ENCODE assay signal across 16 mouse cellular contexts in the genomic region with DNA sequence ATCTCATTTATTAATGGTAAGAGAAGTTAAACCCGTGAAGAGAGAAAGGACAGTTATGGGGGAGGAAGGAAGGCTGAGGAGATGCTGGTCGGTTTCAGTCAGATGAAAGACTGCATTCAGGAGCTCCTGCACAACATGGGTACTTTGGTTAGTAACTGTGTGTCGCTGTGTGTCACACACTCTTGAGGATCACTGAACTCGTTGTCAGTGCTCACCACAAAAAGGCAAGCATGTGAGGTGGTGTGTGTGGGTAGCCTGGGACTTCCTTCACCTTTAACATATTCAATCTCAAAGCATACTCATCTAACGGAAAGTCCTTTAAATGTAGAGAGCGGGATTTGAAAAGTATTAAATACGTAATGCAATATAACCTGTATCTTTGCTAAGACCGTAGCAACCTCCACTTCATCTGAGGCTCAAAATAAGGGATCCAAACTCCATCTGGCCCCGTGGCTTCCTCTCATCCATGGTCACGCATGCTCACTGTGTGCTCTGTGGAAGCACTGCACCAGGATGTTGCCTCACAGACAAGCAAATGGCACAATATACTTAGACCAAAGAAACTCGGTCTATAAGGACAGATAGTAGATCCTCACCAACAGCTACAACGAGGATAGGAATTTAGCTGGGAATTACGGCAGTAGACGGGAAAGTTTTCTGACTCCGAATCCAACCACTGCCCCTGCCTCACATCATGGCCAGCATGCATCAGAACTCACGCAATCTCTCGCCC. TPM values are rescaled to one million over a fixed set of nuclear protein-coding genes. Genes with fewer than 3 reads are reported as not detected.
DNase-seq lines count a peak whose midpoint lies in the region; ATAC-seq lines count a peak whose summit lies in the region.
"Had no signal": no experiment of that assay in that cellular context is flagged by ENCODE, and none has a peak within 500 bp of the region (broad histone marks: within the 10 kb centered on the region; RNA-seq: fewer than 3 reads in every experiment).

No protein-coding gene starts in this region.

- no peak overlapping the region for H3K27ac ChIP-seq in heart, embryonic 16.5 days (ENCODE audit: low read length)
- H3K27ac ChIP-seq in kidney, embryonic 15.5 days = no peak overlapping the region
- no peak overlapping the region for H3K27ac ChIP-seq in intestine, embryonic 15.5 days
- H3K27ac ChIP-seq: forebrain, embryonic 15.5 days; heart, embryonic 10.5 days; hindbrain, embryonic 15.5 days; neural tube, embryonic 13.5 days had no signal

- H3K27me3 ChIP-seq in heart, embryonic 16.5 days (ENCODE audit: control insufficient read depth, insufficient read depth, low read length) = no peaks in the 10 kb centered on the region
- no peaks in the 10 kb centered on the region for H3K27me3 ChIP-seq in kidney, embryonic 15.5 days
- H3K27me3 ChIP-seq in intestine, embryonic 15.5 days (replicated peaks) = no peaks in the 10 kb centered on the region
- H3K27me3 ChIP-seq: forebrain, embryonic 15.5 days; hindbrain, embryonic 15.5 days; neural tube, embryonic 13.5 days had no signal

- ATAC-seq in heart, embryonic 16.5 days (replicated peaks; ENCODE audit: extremely low read depth, insufficient read depth, low FRiP score) = 0 out of 2 replicates have a peak, but pooled peaks have one; percentile 45
- ATAC-seq in granulocyte monocyte progenitor cell, adult 5-6 weeks (replicated peaks; ENCODE audit: poor library complexity, severe bottlenecking) = peak; percentile 82
- no peak for ATAC-seq in kidney, embryonic 15.5 days (replicated peaks; ENCODE audit: low FRiP score)
- no peak for ATAC-seq in intestine, embryonic 15.5 days
- ATAC-seq: forebrain, embryonic 15.5 days had no signal

- H3K36me3 ChIP-seq in heart, embryonic 16.5 days (ENCODE audit: control insufficient read depth, insufficient read depth) = no peaks in the 10 kb centered on the region
- H3K36me3 ChIP-seq in kidney, embryonic 15.5 days = no peaks in the 10 kb centered on the region
- no peaks in the 10 kb centered on the region for H3K36me3 ChIP-seq in intestine, embryonic 15.5 days
- H3K36me3 ChIP-seq: forebrain, embryonic 15.5 days; heart, embryonic 10.5 days; hindbrain, embryonic 15.5 days; neural tube, embryonic 13.5 days had no signal

- no peaks in the 10 kb centered on the region for H3K9me3 ChIP-seq in heart, embryonic 16.5 days (replicated peaks; ENCODE audit: control insufficient read depth, low read length)
- no peaks in the 10 kb centered on the region for H3K9me3 ChIP-seq in kidney, embryonic 15.5 days (replicated peaks)
- H3K9me3 ChIP-seq in intestine, embryonic 15.5 days = no peaks in the 10 kb centered on the region
- H3K9me3 ChIP-seq: forebrain, embryonic 15.5 days; heart, embryonic 10.5 days; hindbrain, embryonic 15.5 days; neural tube, embryonic 13.5 days had no signal

- H3K4me1 ChIP-seq in heart, embryonic 16.5 days (ENCODE audit: control insufficient read depth, insufficient read depth, low read length) = peaks cover 8% of the 10 kb centered on the region
- H3K4me1 ChIP-seq in kidney, embryonic 15.5 days = peaks cover 22% of the 10 kb centered on the region
- H3K4me1 ChIP-seq in intestine, embryonic 15.5 days (replicated peaks) = no peaks in the 10 kb centered on the region; the same call in 1 of the 2 replicates

- no peak overlapping the region for H3K9ac ChIP-seq in heart, embryonic 16.5 days (ENCODE audit: low read length)
- no peak overlapping the region for H3K9ac ChIP-seq in kidney, embryonic 15.5 days
- H3K9ac ChIP-seq in intestine, embryonic 15.5 days = no peak overlapping the region
- H3K9ac ChIP-seq: forebrain, embryonic 15.5 days; hindbrain, embryonic 15.5 days; lung, embryonic 14.5 days; neural tube, embryonic 13.5 days had no signal

- WGBS in heart, embryonic 16.5 days = 77% methylated on average over 17 of the region's 17 CpGs
- whole genome bisulfite sequencing in kidney, embryonic 15.5 days = 82% methylated on average over 17 of the region's 17 CpGs
- 85% methylated on average over 17 of the region's 17 CpGs for WGBS in intestine, embryonic 15.5 days

- H3K4me3 ChIP-seq in heart, embryonic 16.5 days (ENCODE audit: low read length) = no peak overlapping the region
- no peak overlapping the region for H3K4me3 ChIP-seq in kidney, embryonic 15.5 days (replicated peaks)
- H3K4me3 ChIP-seq in intestine, embryonic 15.5 days (replicated peaks) = no peak overlapping the region
- H3K4me3 ChIP-seq: forebrain, embryonic 15.5 days; heart, embryonic 10.5 days; hindbrain, embryonic 15.5 days; neural tube, embryonic 13.5 days had no signal

- DNase-seq in heart, adult 8-10 months (ENCODE audit: low spot score) = no peak
- peak; percentile 73 for DNase-seq in CD4-positive, CD25-positive, alpha-beta regulatory T cell, adult 2 months (ENCODE audit: low read depth, low spot score)
- peak; percentile 87 for DNase-seq in naive thymus-derived CD4-positive, alpha-beta T cell, adult 2 months (ENCODE audit: low read depth)
- no peak for DNase-seq in kidney, adult 9 months
- DNase-seq: cerebellum, postnatal 14 days; left cerebral cortex, postnatal 4 days; lung, embryonic 14.5 days; right cerebral cortex, postnatal 25 days had no signal

- H3K4me2 ChIP-seq in heart, embryonic 16.5 days (ENCODE audit: low read depth, low read length) = no peak overlapping the region
- H3K4me2 ChIP-seq in kidney, embryonic 15.5 days = no peak overlapping the region
- H3K4me2 ChIP-seq in intestine, embryonic 15.5 days (replicated peaks) = no peak overlapping the region
- H3K4me2 ChIP-seq: forebrain, embryonic 15.5 days; hindbrain, embryonic 15.5 days; lung, embryonic 14.5 days; neural tube, embryonic 13.5 days had no signal

RNA-seq across cellular contexts. Expression of gene Rapgef2, which starts 58.8 kb away (rescaled TPM):
- 4.9 and 5.4 TPM in 2 replicates for polyA plus RNA-seq in heart, embryonic 16.5 days (2015; fragmentation: Nextera tagmentation; extraction: Ambion mirVana)
- total RNA-seq in heart, adult 8-10 months (2022) = 10 to 100 TPM; 28.3 to 34.8 (median 32.0) TPM
- 17.4 and 19.4 TPM in 2 replicates for total RNA-seq in granulocyte monocyte progenitor cell, adult 5-6 weeks (2014; fragmentation: Nextera tagmentation)
- 15.5 and 21.0 TPM in 2 replicates for total RNA-seq in granulocyte monocyte progenitor cell, adult 5-6 weeks (2017)
- 5.4 TPM in 2 replicates for polyA plus RNA-seq in kidney, embryonic 15.5 days (2015; fragmentation: Nextera tagmentation; extraction: Ambion mirVana)
- 4.4 TPM in 2 replicates for polyA plus RNA-seq in intestine, embryonic 15.5 days (2015; fragmentation: Nextera tagmentation; extraction: Ambion mirVana)

Comparison
In these comparisons a context has a peak if more than half of its experiments do, and no peak if none do; other contexts are left out.
1. ATAC-seq: peak in heart, embryonic 16.5 days (single experiment) and granulocyte monocyte progenitor cell, adult 5-6 weeks (single experiment); none in kidney, embryonic 15.5 days (single experiment) and intestine, embryonic 15.5 days (single experiment).
2. DNase-seq: peak in CD4-positive, CD25-positive, alpha-beta regulatory T cell, adult 2 months (single experiment) and naive thymus-derived CD4-positive, alpha-beta T cell, adult 2 months (single experiment); none in heart, adult 8-10 months (single experiment) and kidney, adult 9 months (single experiment).